Mouse (Mus musculus) cortical plate, adult 2 months (tissue): Measurements from ENCODE around the gene Gria2. TPM values are rescaled to one million over a fixed set of nuclear protein-coding genes. Genes with fewer than 3 reads are reported as not detected.

Source experiments
- H3K27ac ChIP-seq: fragments of 200-500 bp; 2 replicates; pipeline ENCODE4 v1.5.1; 2012; ENCODE audit warnings: low read length, control low read depth, inconsistent platforms; ENCODE audit not compliant: insufficient read depth
- H3K4me1 ChIP-seq: fragments of 200-500 bp; 2 replicates; pipeline ENCODE4 v1.6.1; 2011; ENCODE audit warnings: low read length; ENCODE audit not compliant: control insufficient read depth, insufficient read depth
- H3K4me3 ChIP-seq: fragments of 200-500 bp; 2 replicates; pipeline ENCODE4 v1.5.1; 2011; ENCODE audit warnings: mild to moderate bottlenecking, low read length, control low read depth; ENCODE audit not compliant: insufficient read depth
- CTCF ChIP-seq: fragments of 200-500 bp; IDR thresholded peaks from 2 replicates; pipeline ENCODE4 v1.5.1; 2011; ENCODE audit warnings: mild to moderate bottlenecking, control low read depth, low read length; ENCODE audit not compliant: insufficient read depth; ENCODE audit errors: extremely low read depth
- POLR2A ChIP-seq: fragments of 200-500 bp; IDR thresholded peaks from 2 replicates; pipeline ENCODE4 v1.6.1; 2011; ENCODE audit warnings: mild to moderate bottlenecking, low read length, control low read depth; ENCODE audit not compliant: insufficient read depth; ENCODE audit errors: extremely low read depth
- polyA plus RNA-seq: library from polyadenylated mRNA; depleted of rRNA; stranded (reverse); fragments of >200 nt; gene quantifications from 2 replicates; pipeline ENCODE4 v1.2.3, GENCODE M21; 2012; rRNA removed

The Gria2 gene
- 232 and 271 TPM in 2 replicates for polyA plus RNA-seq

- Histone ChIP-seq H3K27ac (peak within 1 kb of the TSS; percentile 93), H3K4me1 (no peaks in the 10 kb centered on the region), H3K4me3 (peak within 1 kb of the TSS; percentile 95)
- peak; percentile 89 for TF ChIP-seq POLR2A
- TF ChIP-seq CTCF: no peak
Observed at GRCm38 (mm10) chr3:80802596-80803081, at the start of gene Gria2. TSS of gene Gria2 (minus strand) at chr3:80802835.

GRCm38 (mm10) chr3:80850947-80851346, 48.3 kb upstream of the Gria2 start:
- Histone ChIP-seq H3K4me1 (no peaks in the 10 kb centered on the region), H3K4me3 (no peak overlapping the region), H3K27ac (no peak overlapping the region)
- TF ChIP-seq CTCF (no peak), POLR2A (no peak)

- no peak overlapping the region for H3K27ac ChIP-seq
- no peak overlapping the region for H3K4me3 ChIP-seq
- TF ChIP-seq POLR2A: no peak
- no peak for TF ChIP-seq CTCF
- peaks cover 2% of the 10 kb centered on the region; the same call in 1 of the 2 replicates for H3K4me1 ChIP-seq
Observed at GRCm38 (mm10) chr3:80845634-80846033, 43.0 kb upstream of the Gria2 start.

GRCm38 (mm10) chr3:80839845-80840244, 37.2 kb upstream of the Gria2 start:
- no peaks in the 10 kb centered on the region for H3K4me1 ChIP-seq
- H3K27ac ChIP-seq: no peak overlapping the region
- TF ChIP-seq POLR2A (no peak), CTCF (no peak)
- H3K4me3 ChIP-seq: no peak overlapping the region

- H3K4me1 ChIP-seq: no peaks in the 10 kb centered on the region
- no peak overlapping the region for H3K27ac ChIP-seq
- no peak overlapping the region for H3K4me3 ChIP-seq
- TF ChIP-seq POLR2A (no peak), CTCF (no peak)
Observed at GRCm38 (mm10) chr3:80837583-80837982, 34.9 kb upstream of the Gria2 start.

- TF ChIP-seq CTCF (no peak), POLR2A (no peak)
- no peak overlapping the region for H3K27ac ChIP-seq
- H3K4me3 ChIP-seq: no peak overlapping the region
- peaks cover 1% of the 10 kb centered on the region; the same call in 1 of the 2 replicates for H3K4me1 ChIP-seq
Observed at GRCm38 (mm10) chr3:80823975-80824374, 21.3 kb upstream of the Gria2 start.

GRCm38 (mm10) chr3:80818619-80819018, 16.0 kb upstream of the Gria2 start:
- H3K4me3 ChIP-seq: no peak overlapping the region
- H3K27ac ChIP-seq: no peak overlapping the region; the same call in 1 of the 2 replicates
- peaks cover 1% of the 10 kb centered on the region; the same call in 1 of the 2 replicates for H3K4me1 ChIP-seq
- TF ChIP-seq CTCF: no peak
- TF ChIP-seq POLR2A: no peak

GRCm38 (mm10) chr3:80813734-80814133, 11.1 kb upstream of the Gria2 start:
- no peak overlapping the region for H3K4me3 ChIP-seq
- TF ChIP-seq CTCF: no peak
- no peak for TF ChIP-seq POLR2A
- no peaks in the 10 kb centered on the region for H3K4me1 ChIP-seq
- H3K27ac ChIP-seq: no peak overlapping the region

GRCm38 (mm10) chr3:80812237-80812636, 9.6 kb upstream of the Gria2 start:
- TF ChIP-seq POLR2A (no peak), CTCF (no peak)
- no peaks in the 10 kb centered on the region for H3K4me1 ChIP-seq
- no peak overlapping the region for H3K27ac ChIP-seq
- H3K4me3 ChIP-seq: no peak overlapping the region

- Histone ChIP-seq H3K27ac (no peak overlapping the region), H3K4me1 (no peaks in the 10 kb centered on the region), H3K4me3 (no peak overlapping the region)
- no peak for TF ChIP-seq POLR2A
- TF ChIP-seq CTCF: peak; percentile 8; the same call in 1 of the 2 replicates
Observed at GRCm38 (mm10) chr3:80805327-80805726, 2.7 kb upstream of the Gria2 start.
